Mouse (Mus musculus): ENCODE measurements around the gene Nfu1.

Gene Nfu1

GRCm38 (mm10) chr6:87075092-87075685, 66.2 kb downstream of the Nfu1 start:
- DNase-seq = no peak
